Mouse (Mus musculus) midbrain, embryonic 10.5 days (tissue): ENCODE results near the gene Tnrc6b. TPM values are rescaled to one million over a fixed set of nuclear protein-coding genes. Genes with fewer than 3 reads are reported as not detected.

Experiments used
- DNase-seq: peaks from one replicate; pipeline ENCODE4 v3.0.0-alpha.2; 2017; ENCODE audit warnings: low spot score
- H3K27ac ChIP-seq: fragments of 300-500 bp; sonication (generic); replicated peaks from 2 replicates; pipeline ENCODE4 v1.5.1; 2016; ENCODE audit warnings: mild to moderate bottlenecking
- H3K27me3 ChIP-seq: fragments of 300-500 bp; sonication (generic); 2 replicates; pipeline ENCODE4 v1.6.1; 2016; ENCODE audit warnings: low read depth, mild to moderate bottlenecking; ENCODE audit not compliant: poor library complexity, severe bottlenecking
- H3K36me3 ChIP-seq: fragments of 300-500 bp; sonication (generic); 2 replicates; pipeline ENCODE4 v1.6.1; 2016; ENCODE audit warnings: mild to moderate bottlenecking, moderate library complexity
- H3K4me1 ChIP-seq: fragments of 300-500 bp; sonication (generic); 2 replicates; pipeline ENCODE4 v1.6.1; 2016
- H3K4me3 ChIP-seq: fragments of 300-500 bp; sonication (generic); 2 replicates; pipeline ENCODE4 v1.5.1; 2016; ENCODE audit warnings: mild to moderate bottlenecking, moderate library complexity
- H3K9me3 ChIP-seq: fragments of 300-500 bp; sonication (generic); replicated peaks from 2 replicates; pipeline ENCODE4 v1.6.1; 2016; ENCODE audit warnings: mild to moderate bottlenecking
- WGBS: fragments of 180-500 bp; shearing (Covaris S2); methylation state at CpG from one replicate; pipeline ENCODE4 v1.1.7; 2016; 5-methylcytosine and 5-hydroxymethylcytosine counted together
- polyA plus RNA-seq: library from polyadenylated mRNA; unstranded; fragments of >200 nt; fragmentation: Nextera tagmentation; extraction: Ambion mirVana; gene quantifications from 2 replicates; pipeline ENCODE4 v1.2.1, GENCODE M21; 2016

Gene Tnrc6b
- polyA plus RNA-seq, 1 experiment from 2014 or later, result 43.5 TPM

DNA sequence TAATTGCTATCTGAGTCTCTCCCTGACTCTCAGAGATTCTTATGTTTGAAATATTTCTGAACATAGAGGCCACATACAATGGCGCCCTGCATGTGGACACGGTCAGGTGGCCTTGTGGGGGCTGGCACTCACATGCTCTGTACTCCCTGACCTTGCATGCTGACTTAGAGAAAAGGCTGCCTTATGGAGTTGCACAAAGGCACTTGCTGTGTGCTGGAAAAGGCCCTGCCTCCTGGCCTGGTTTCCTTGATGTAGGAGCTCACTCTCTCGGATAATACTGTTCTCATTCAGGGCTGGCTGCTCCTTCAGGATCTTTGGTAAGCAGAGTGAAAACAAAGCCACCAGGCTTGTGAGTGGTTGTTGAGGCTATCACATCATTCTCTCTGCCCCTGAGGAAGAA, 27.1 kb upstream of the Tnrc6b start:
- Histone ChIP-seq H3K4me3 (no peak overlapping the region), H3K9me3 (no peaks in the 10 kb centered on the region), H3K36me3 (no peaks in the 10 kb centered on the region), H3K4me1 (peaks cover 49% of the 10 kb centered on the region), H3K27ac (peak overlapping the region; percentile 69), H3K27me3 (peaks cover 43% of the 10 kb centered on the region)
- DNase-seq, result no peak
- WGBS, result 55% methylated on average over 3 of the region's 3 CpGs

DNA sequence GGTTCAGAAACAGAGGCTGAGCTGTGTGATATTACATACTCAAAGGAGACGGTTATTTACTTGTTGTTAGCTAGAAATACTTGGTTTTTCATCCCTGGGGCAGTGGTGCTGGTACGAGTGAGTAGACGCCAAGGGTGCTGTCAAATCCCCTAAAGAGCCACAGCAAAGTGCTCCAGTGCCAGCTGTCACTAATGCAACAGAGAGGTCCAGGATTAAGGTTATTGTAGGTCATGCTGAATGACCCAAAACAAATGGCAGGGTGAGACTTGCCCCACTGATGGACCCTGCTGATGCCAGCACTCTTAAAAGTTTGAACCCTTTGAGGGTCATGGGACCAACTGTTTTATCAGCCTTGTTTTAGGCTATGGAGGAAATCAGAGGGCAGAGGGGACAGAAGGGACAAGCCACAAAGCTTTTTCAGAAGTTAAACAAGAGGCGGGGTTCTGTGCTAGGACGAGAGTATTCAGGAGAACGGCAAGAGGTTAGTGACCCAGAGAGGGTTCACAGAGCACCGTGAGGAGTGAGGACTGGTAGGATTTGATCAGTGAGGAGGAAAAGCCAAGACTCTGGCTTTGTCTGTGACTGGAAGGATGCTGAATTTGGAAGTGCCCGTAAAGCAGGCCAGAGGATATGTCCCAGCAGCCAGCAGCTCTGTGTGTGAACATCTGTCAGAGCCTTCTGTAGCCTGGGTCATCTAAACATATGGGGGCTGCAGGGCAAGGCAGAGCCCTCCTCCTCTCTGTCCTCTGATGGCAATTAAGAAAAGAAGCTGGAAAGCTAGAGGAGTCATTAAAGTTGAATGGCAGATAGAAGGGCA, 26.1 kb upstream of the Tnrc6b start:
- Histone ChIP-seq H3K27me3 (peaks cover 38% of the 10 kb centered on the region), H3K27ac (peak overlapping the region; percentile 69), H3K9me3 (no peaks in the 10 kb centered on the region), H3K4me3 (0 out of 2 replicates have a peak overlapping the region, but pooled peaks have one; percentile 11), H3K36me3 (no peaks in the 10 kb centered on the region), H3K4me1 (peaks cover 41% of the 10 kb centered on the region)
- DNase-seq, result peak; percentile 36
- 8% methylated on average over 8 of the region's 8 CpGs for WGBS

DNA sequence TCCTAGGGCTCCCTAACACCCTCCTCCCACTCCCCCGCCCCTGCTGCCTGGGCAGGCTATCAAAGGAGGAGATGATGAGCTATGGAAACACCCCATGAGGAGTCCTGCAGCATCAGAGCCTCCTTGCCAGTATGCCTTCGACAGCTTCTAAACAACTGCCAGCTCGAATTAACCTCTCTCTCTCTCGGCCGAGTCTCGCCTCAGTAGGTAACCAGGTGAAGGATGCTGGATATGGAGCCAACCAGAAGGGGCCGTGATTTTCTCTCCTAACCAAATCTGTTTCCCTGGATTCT, 25.6 kb upstream of the Tnrc6b start:
- H3K36me3 ChIP-seq, result no peaks in the 10 kb centered on the region
- no peak for DNase-seq
- 37% methylated on average over 7 of the region's 7 CpGs for WGBS

DNA sequence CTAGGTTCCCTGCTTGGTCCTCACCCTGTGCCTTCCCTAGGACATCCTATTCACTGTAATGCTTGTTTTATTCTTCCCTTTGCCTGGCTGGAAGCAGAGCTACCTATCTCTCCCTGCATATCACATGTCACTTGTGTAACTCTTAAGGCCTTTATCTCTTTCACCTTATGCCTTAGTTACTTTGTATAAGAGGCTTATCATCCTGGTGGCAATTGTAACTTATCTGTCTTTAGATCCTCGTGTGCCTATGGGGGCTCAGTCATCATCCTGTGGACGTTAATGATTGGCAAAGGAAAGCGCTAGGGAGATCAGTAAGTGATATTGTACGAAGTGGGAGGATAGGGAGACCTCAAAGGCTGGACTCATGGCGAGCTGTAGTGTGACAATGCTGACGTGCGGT, 22.6 kb upstream of the Tnrc6b start:
- peaks cover 36% of the 10 kb centered on the region for H3K4me1 ChIP-seq
- H3K4me3 ChIP-seq, result no peak overlapping the region
- H3K9me3 ChIP-seq, result no peaks in the 10 kb centered on the region
- no peaks in the 10 kb centered on the region for H3K36me3 ChIP-seq
- DNase-seq, result no peak
- no peak overlapping the region for H3K27ac ChIP-seq
- H3K27me3 ChIP-seq, result peaks cover 22% of the 10 kb centered on the region; the same call in 1 of the 2 replicates
- 83% methylated on average over 7 of the region's 7 CpGs for WGBS

More for the DNA sequence above, 25.6 kb upstream of the Tnrc6b start:
- H3K4me1 ChIP-seq, result peaks cover 41% of the 10 kb centered on the region
- peak overlapping the region; percentile 69 for H3K27ac ChIP-seq
- H3K4me3 ChIP-seq, result 0 out of 2 replicates have a peak overlapping the region, but pooled peaks have one; percentile 11
- H3K9me3 ChIP-seq, result no peaks in the 10 kb centered on the region
- peaks cover 36% of the 10 kb centered on the region for H3K27me3 ChIP-seq

DNA sequence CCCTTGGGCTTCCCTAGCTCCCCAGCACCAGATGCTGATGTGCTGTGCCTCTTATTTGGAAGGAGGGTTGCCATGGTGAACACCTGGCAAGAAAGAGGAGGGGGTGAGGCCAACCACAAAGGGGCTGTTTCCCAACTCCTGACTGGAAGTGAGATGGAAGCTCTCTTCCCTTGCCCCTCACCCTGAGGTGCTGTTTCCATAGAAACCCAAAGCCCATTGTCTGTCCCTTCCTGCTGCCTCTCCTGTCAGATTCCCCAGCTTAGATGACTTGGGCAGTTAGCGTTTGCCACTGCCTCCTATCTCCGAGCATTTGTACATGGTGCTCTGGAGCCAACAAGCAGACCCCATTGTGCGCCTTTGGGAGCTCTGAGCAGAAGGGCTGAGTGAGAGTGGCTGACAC, 17.6 kb upstream of the Tnrc6b start:
- H3K27me3 ChIP-seq, result peaks cover 12% of the 10 kb centered on the region; the same call in 1 of the 2 replicates
- WGBS, result 27% methylated on average over 3 of the region's 3 CpGs
- no peaks in the 10 kb centered on the region for H3K36me3 ChIP-seq
- no peak for DNase-seq
- H3K4me3 ChIP-seq, result no peak overlapping the region
- no peaks in the 10 kb centered on the region for H3K9me3 ChIP-seq
- H3K27ac ChIP-seq, result no peak overlapping the region; the same call in 1 of the 2 replicates
- H3K4me1 ChIP-seq, result peaks cover 26% of the 10 kb centered on the region

DNA sequence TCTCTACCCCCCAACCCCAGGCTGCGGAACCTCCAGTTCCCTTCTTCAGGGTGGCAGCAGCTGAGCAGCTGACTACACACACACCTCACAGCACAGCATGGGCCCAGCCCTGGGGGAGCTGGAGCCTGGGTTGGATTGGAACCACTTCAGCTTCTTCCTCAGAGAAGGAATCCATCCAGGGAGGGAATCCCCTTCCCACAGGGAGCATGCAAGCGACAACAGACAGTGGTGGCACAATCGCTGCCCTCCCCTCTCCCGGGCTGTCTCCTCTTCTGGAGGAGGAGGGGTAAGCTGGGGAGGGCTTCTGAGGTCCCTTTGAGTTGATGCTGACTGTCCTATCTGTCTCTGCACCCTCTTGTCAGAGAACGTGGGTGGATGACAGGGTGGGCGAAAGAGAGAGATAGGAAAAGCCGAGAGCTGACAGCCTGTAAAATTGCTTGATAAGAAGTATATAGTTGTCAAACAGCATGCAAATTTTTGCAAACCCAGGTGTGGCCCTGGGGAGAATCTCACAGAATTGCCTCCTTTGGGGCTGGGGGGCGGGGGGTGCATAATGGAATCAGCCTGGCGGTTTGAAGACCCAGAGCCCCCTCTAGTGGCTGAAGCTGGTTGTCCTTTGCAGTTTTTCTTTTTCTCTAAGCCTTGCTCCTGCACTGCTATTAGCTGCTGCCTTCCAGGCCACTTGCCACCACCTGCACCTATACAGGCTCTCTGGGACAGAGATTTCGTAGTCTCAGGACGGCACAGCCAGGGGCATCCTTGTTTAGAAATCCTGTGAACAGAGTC, 16.8 kb upstream of the Tnrc6b start:
- H3K27me3 ChIP-seq, result peaks cover 12% of the 10 kb centered on the region; the same call in 1 of the 2 replicates
- H3K27ac ChIP-seq, result no peak overlapping the region; the same call in 1 of the 2 replicates
- H3K36me3 ChIP-seq, result no peaks in the 10 kb centered on the region
- no peaks in the 10 kb centered on the region for H3K9me3 ChIP-seq
- peak; percentile 55 for DNase-seq
- no peak overlapping the region for H3K4me3 ChIP-seq
- WGBS, result 29% methylated on average over 11 of the region's 11 CpGs
- peaks cover 26% of the 10 kb centered on the region for H3K4me1 ChIP-seq

DNA sequence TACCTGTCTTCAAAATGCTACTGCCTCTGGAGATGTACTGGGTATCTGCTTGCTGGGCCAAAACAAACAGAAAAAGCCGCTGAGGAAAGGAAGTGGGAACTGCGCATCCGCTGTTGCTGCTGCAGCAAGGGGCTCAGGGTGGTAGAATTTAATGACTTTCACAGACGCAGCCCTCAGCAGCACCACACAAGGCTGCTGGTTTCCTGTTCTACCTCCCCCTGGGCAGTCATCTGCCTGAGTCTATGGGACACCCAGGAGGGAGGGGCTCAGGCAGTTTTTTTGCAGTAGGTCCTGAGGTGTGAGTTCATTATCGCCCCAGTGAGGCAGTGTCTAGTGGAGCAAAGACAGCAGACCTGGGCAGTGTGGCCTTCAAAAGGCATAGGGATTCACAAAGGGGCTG, 13.5 kb upstream of the Tnrc6b start:
- Histone ChIP-seq H3K27ac (no peak overlapping the region), H3K36me3 (no peaks in the 10 kb centered on the region), H3K4me1 (peaks cover 26% of the 10 kb centered on the region), H3K9me3 (no peaks in the 10 kb centered on the region), H3K27me3 (peaks cover 15% of the 10 kb centered on the region), H3K4me3 (no peak overlapping the region)
- WGBS, result 61% methylated on average over 5 of the region's 5 CpGs
- no peak for DNase-seq

DNA sequence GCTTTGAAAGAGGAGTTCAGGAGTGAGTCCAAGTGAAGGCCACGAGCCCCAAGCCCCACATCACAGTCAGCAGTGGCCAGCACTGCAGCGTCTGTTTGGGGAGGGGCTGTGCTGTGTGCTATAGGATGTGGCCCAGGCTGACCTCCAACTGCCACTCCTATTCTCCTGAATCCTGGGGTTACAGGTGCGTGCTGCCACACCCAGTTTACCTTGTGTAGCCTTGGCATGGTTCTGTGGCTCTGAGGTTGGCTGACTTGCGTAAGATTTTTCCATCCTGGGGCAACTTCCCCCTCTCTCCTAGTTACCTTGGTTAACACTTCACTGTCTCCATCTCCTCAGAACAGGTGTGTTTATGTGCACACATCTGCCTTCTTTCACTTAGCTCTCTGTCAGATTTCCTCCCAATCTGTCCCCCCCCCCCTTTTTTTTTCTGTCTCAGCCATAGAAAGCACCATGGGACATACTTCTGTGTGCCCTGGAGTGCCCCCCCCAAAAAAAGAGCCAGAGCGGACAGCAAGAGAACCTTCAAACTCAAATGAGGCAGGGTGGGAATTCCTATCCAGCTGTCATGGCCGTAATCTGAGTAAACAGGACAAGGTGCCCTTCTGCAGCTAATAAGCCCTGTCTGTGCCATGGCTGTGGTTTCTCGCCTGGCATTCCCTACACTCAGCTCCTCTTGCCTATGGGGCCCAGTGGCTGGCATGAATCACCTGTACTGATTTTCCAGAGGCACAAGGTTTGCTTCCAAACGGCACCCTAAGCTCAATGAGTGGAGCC, 9.4 kb upstream of the Tnrc6b start:
- H3K9me3 ChIP-seq, result no peaks in the 10 kb centered on the region
- H3K4me1 ChIP-seq, result peaks cover 27% of the 10 kb centered on the region
- no peak overlapping the region for H3K27ac ChIP-seq
- no peak overlapping the region for H3K4me3 ChIP-seq
- peaks cover 21% of the 10 kb centered on the region for H3K27me3 ChIP-seq
- DNase-seq, result no peak
- no peaks in the 10 kb centered on the region for H3K36me3 ChIP-seq
- WGBS, result 75% methylated on average over 8 of the region's 8 CpGs

DNA sequence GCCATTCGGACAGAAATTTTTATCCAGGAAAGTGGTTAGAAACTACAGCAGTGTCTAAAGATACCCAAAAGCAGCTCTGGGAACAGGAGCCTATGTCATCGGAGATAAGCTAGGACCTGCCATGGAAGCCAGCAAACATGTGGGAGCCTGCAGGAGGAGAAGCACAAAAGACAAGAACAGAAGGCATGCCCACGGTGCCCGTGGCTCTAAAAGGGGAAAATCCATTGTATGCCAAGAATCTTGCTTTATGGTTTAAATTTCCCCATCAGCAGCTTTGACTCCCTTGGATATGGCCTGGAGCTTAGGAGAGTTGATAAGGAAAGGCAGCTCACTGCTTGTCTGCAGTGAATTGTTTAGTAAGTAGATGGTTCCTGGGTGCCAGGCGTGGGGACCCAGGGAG, 8.2 kb upstream of the Tnrc6b start:
- Histone ChIP-seq H3K9me3 (no peaks in the 10 kb centered on the region), H3K36me3 (no peaks in the 10 kb centered on the region), H3K4me1 (peaks cover 24% of the 10 kb centered on the region), H3K27me3 (peaks cover 21% of the 10 kb centered on the region), H3K27ac (no peak overlapping the region), H3K4me3 (no peak overlapping the region)
- 90% methylated on average over 5 of the region's 5 CpGs for WGBS
- DNase-seq, result no peak

DNA sequence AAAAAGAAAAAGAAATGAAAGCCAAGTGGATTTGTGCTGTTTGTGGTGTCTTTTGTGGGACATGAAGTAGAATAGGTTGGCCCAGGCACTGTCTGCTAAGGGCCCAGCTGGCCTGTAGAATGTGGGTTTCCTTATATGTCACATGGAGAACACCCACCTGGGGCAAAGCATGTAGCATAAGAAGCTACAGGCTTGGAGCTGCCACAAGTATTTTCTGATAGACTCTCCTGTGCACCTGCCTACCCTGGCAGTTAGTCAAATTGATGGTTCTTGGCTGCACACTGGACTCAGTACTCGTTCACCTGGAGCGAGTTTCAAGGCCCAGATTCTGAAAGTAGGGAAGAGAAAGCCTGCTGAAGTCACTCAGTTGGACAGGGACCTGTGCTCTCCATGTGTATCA, 7.6 kb upstream of the Tnrc6b start:
- no peak overlapping the region for H3K4me3 ChIP-seq
- no peak overlapping the region for H3K27ac ChIP-seq
- DNase-seq, result no peak
- 87% methylated on average over 2 of the region's 2 CpGs for WGBS
- peaks cover 21% of the 10 kb centered on the region for H3K27me3 ChIP-seq
- H3K36me3 ChIP-seq, result no peaks in the 10 kb centered on the region
- no peaks in the 10 kb centered on the region for H3K9me3 ChIP-seq
- peaks cover 20% of the 10 kb centered on the region for H3K4me1 ChIP-seq

DNA sequence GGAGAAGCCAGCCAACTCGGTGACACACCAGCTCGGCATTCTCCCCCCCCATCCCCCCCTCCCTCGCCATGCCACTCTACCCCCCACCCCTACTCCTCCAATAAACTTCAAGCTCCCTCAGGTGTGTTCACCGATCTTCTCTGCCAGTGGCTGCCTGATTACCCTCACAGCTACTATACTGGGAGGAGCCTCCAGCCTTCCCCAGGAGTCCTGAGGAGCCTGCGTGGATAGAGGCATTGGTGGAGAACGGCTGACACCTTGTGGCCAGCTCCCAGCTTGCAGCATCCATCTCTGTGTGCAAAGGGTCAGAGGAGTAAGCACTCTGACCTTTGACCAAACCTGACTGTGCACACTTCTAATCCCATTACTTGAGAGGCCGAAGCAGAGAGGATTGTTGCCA, 6.8 kb upstream of the Tnrc6b start:
- no peaks in the 10 kb centered on the region for H3K9me3 ChIP-seq
- peaks cover 21% of the 10 kb centered on the region for H3K27me3 ChIP-seq
- no peaks in the 10 kb centered on the region for H3K36me3 ChIP-seq
- peak; percentile 86 for DNase-seq
- WGBS, result 5% methylated on average over 7 of the region's 7 CpGs
- H3K27ac ChIP-seq, result no peak overlapping the region
- H3K4me1 ChIP-seq, result peaks cover 20% of the 10 kb centered on the region
- no peak overlapping the region for H3K4me3 ChIP-seq

DNA sequence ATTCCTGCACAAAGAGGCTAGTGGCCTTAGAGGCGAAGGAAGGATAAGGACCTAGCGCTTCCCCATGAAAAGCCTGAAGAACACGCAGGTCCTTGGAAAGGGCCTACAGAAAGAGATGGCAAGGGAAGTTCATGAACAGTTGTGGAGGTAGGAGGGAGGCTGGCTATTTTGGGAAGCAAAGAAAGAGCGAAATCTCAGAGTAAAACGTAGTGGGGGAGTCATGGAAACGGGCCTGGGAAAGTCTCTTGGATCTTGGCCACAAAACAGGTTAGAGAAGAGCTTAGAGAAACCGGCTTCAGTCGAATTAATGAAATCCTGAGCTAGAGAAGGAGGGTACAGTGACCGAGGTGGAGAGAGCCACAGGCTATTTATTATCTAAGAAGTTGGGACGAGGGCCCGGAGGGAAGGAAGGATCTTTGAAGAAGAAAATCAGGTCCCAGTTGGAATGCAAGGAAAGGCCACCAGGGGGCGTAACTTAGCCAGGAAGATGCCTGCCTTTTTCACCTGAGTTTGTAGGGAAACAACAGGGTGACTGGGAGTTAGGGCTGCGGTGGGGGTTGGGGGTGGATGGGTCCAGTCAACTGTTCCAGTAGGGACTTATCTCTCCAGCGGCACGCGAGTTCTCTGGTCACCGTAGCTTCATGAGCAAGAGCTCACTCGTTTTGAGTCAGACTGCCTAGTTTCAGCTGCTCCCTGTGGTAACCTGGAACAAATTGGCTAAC, 5.1 kb upstream of the Tnrc6b start:
- peak overlapping the region; percentile 55 for H3K27ac ChIP-seq
- no peaks in the 10 kb centered on the region for H3K36me3 ChIP-seq

More for the DNA sequence above, 5.1 kb upstream of the Tnrc6b start:
- WGBS, result 32% methylated on average over 18 of the region's 18 CpGs
- Histone ChIP-seq H3K4me3 (peak overlapping the region; percentile 43), H3K4me1 (peaks cover 29% of the 10 kb centered on the region), H3K9me3 (no peaks in the 10 kb centered on the region), H3K27me3 (peaks cover 21% of the 10 kb centered on the region)
- peak; percentile 79 for DNase-seq
